Mouse (Mus musculus) stomach, embryonic 16.5 days (tissue): Measurements from ENCODE around the gene Dkc1. TPM values are rescaled to one million over a fixed set of nuclear protein-coding genes. Genes with fewer than 3 reads are reported as not detected.
"Not testable (repeated sequence)": the region's sequence is repeated elsewhere in the genome, so short reads cannot be mapped to it uniquely, and the experiment has no call there.

Experiments used
- ATAC-seq: fragments of 200-750 bp; cut with Nextera tagmentation; 2 replicates; pipeline ENCODE4 v1.8.0; 2017; ENCODE audit warnings: moderate number of reproducible peaks, moderate TSS enrichment; ENCODE audit not compliant: insufficient read depth, low FRiP score
- H3K27ac ChIP-seq: fragments of 300-500 bp; sonication (generic); 2 replicates; pipeline ENCODE4 v1.5.1; 2014; ENCODE audit warnings: low read length
- H3K27me3 ChIP-seq: fragments of 300-500 bp; sonication (generic); 2 replicates; pipeline ENCODE4 v1.6.1; 2014; ENCODE audit warnings: low read length, control low read depth, mixed read lengths; ENCODE audit not compliant: control insufficient read depth, insufficient read depth
- H3K36me3 ChIP-seq: fragments of 300-500 bp; sonication (generic); 2 replicates; pipeline ENCODE4 v1.6.1; 2014; ENCODE audit warnings: low read length; ENCODE audit not compliant: control insufficient read depth, insufficient read depth
- H3K4me1 ChIP-seq: fragments of 300-500 bp; sonication (generic); 2 replicates; pipeline ENCODE4 v1.6.1; 2014; ENCODE audit warnings: low read length, control low read depth, mixed read lengths; ENCODE audit not compliant: control insufficient read depth, insufficient read depth
- H3K4me2 ChIP-seq: fragments of 300-500 bp; sonication (generic); 2 replicates; pipeline ENCODE4 v1.6.1; 2014; ENCODE audit warnings: low read depth, low read length, mixed read lengths
- H3K4me3 ChIP-seq: fragments of 300-500 bp; sonication (generic); replicated peaks from 2 replicates; pipeline ENCODE4 v1.5.1; 2014; ENCODE audit warnings: mild to moderate bottlenecking, low read length
- H3K9ac ChIP-seq: fragments of 300-500 bp; sonication (generic); 2 replicates; pipeline ENCODE4 v1.6.1; 2014; ENCODE audit warnings: low read length
- H3K9me3 ChIP-seq: fragments of 300-500 bp; sonication (generic); replicated peaks from 2 replicates; pipeline ENCODE4 v1.6.1; 2016; ENCODE audit warnings: low read length, control low read depth; ENCODE audit not compliant: control insufficient read depth
- WGBS: fragments of 180-500 bp; shearing (Covaris S2); extraction: QIAGEN DNeasy Blood & Tissue Kit; methylation state at CpG from one replicate; pipeline ENCODE4 v1.1.7; 2014; 5-methylcytosine and 5-hydroxymethylcytosine counted together
- polyA plus RNA-seq: library from polyadenylated mRNA; unstranded; fragments of >200 nt; fragmentation: Nextera tagmentation; extraction: Ambion mirVana; gene quantifications from 2 replicates; pipeline ENCODE4 v1.2.1, GENCODE M21; 2015

The Dkc1 gene
- polyA plus RNA-seq, 1 experiment from 2014 or later, result 98.7 TPM

GRCm38 (mm10) chrX:75136938-75137337 lies 41.3 kb downstream of the Dkc1 start:
- no peak overlapping the region for H3K4me2 ChIP-seq
- no peak overlapping the region for H3K9ac ChIP-seq
- H3K27me3 ChIP-seq, result no peaks in the 10 kb centered on the region
- no peak for ATAC-seq
- H3K4me1 ChIP-seq, result no peaks in the 10 kb centered on the region
- H3K36me3 ChIP-seq, result no peaks in the 10 kb centered on the region
- no peak overlapping the region for H3K27ac ChIP-seq
- no peak overlapping the region for H3K4me3 ChIP-seq
- H3K9me3 ChIP-seq, result no peaks in the 10 kb centered on the region

GRCm38 (mm10) chrX:75137729-75138128 lies 42.1 kb downstream of the Dkc1 start:
- no peaks in the 10 kb centered on the region for H3K4me1 ChIP-seq
- WGBS, result 67% methylated on average over 2 of the region's 2 CpGs
- no peak overlapping the region for H3K9ac ChIP-seq
- H3K4me2 ChIP-seq, result no peak overlapping the region
- no peaks in the 10 kb centered on the region for H3K27me3 ChIP-seq
- no peaks in the 10 kb centered on the region for H3K9me3 ChIP-seq
- ATAC-seq, result no peak
- H3K36me3 ChIP-seq, result no peaks in the 10 kb centered on the region
- no peak overlapping the region for H3K27ac ChIP-seq
- H3K4me3 ChIP-seq, result no peak overlapping the region

- WGBS, result 89% methylated on average over 2 of the region's 2 CpGs
- no peaks in the 10 kb centered on the region for H3K27me3 ChIP-seq
These were observed 42.5 kb downstream of the Dkc1 start for GRCm38 (mm10) chrX:75138182-75138581.

GRCm38 (mm10) chrX:75143124-75143555 lies 47.5 kb downstream of the Dkc1 start:
- Histone ChIP-seq H3K9ac (peak overlapping the region; percentile 58), H3K4me3 (peak overlapping the region; percentile 34), H3K4me2 (peak overlapping the region; percentile 51)
- not testable (repeated sequence) for H3K27ac ChIP-seq, H3K27me3 ChIP-seq, H3K9me3 ChIP-seq, H3K4me1 ChIP-seq, H3K36me3 ChIP-seq
- peak; percentile 47; the same call in 1 of the 2 replicates for ATAC-seq
- WGBS, result 12% methylated on average over 38 of the region's 42 CpGs

More at GRCm38 (mm10) chrX:75138182-75138581, 42.5 kb downstream of the Dkc1 start:
- Histone ChIP-seq H3K4me3 (no peak overlapping the region), H3K4me1 (no peaks in the 10 kb centered on the region), H3K27ac (no peak overlapping the region), H3K9me3 (no peaks in the 10 kb centered on the region), H3K36me3 (no peaks in the 10 kb centered on the region), H3K9ac (no peak overlapping the region), H3K4me2 (no peak overlapping the region)
- no peak for ATAC-seq

- Histone ChIP-seq H3K9ac (no peak overlapping the region), H3K36me3 (no peaks in the 10 kb centered on the region), H3K27me3 (no peaks in the 10 kb centered on the region), H3K27ac (no peak overlapping the region), H3K4me3 (no peak overlapping the region), H3K9me3 (no peaks in the 10 kb centered on the region), H3K4me1 (no peaks in the 10 kb centered on the region), H3K4me2 (no peak overlapping the region)
- 50% methylated on average over 4 of the region's 4 CpGs for WGBS
- no peak for ATAC-seq
These were observed 52.8 kb downstream of the Dkc1 start for GRCm38 (mm10) chrX:75148414-75148813.

- Histone ChIP-seq H3K4me2 (no peak overlapping the region), H3K4me1 (no peaks in the 10 kb centered on the region), H3K9me3 (no peaks in the 10 kb centered on the region), H3K27ac (no peak overlapping the region), H3K36me3 (no peaks in the 10 kb centered on the region), H3K9ac (no peak overlapping the region), H3K4me3 (no peak overlapping the region), H3K27me3 (no peaks in the 10 kb centered on the region)
- 82% methylated on average over 2 of the region's 2 CpGs for WGBS
- no peak for ATAC-seq
These were observed 54.6 kb downstream of the Dkc1 start for GRCm38 (mm10) chrX:75150304-75150703.

- H3K4me3 ChIP-seq, result no peak overlapping the region
- WGBS, result 47% methylated on average over 1 of the region's 1 CpGs
These were observed 56.6 kb downstream of the Dkc1 start for GRCm38 (mm10) chrX:75152249-75152648.

GRCm38 (mm10) chrX:75155576-75156243 lies 60.1 kb downstream of the Dkc1 start:
- Histone ChIP-seq H3K4me2 (peak overlapping the region; percentile 61), H3K9ac (peak overlapping the region; percentile 65), H3K27me3 (no peaks in the 10 kb centered on the region), H3K4me1 (no peaks in the 10 kb centered on the region), H3K36me3 (no peaks in the 10 kb centered on the region), H3K9me3 (no peaks in the 10 kb centered on the region), H3K27ac (no peak overlapping the region), H3K4me3 (peak overlapping the region; percentile 46)
- peak; percentile 83 for ATAC-seq
- 20% methylated on average over 26 of the region's 49 CpGs for WGBS

More at GRCm38 (mm10) chrX:75152249-75152648, 56.6 kb downstream of the Dkc1 start:
- no peak overlapping the region for H3K4me2 ChIP-seq
- ATAC-seq, result no peak
- H3K9ac ChIP-seq, result no peak overlapping the region
- H3K9me3 ChIP-seq, result no peaks in the 10 kb centered on the region
- H3K4me1 ChIP-seq, result no peaks in the 10 kb centered on the region
- H3K27ac ChIP-seq, result no peak overlapping the region
- H3K27me3 ChIP-seq, result no peaks in the 10 kb centered on the region
- H3K36me3 ChIP-seq, result no peaks in the 10 kb centered on the region
